Mouse (Mus musculus) embryonic facial prominence, embryonic 11.5 days (tissue): ENCODE data around the gene Etnk1. TPM values are rescaled to one million over a fixed set of nuclear protein-coding genes. Genes with fewer than 3 reads are reported as not detected.

Experiments used
- ATAC-seq: fragments of 200-750 bp; cut with Nextera tagmentation; replicated peaks from 2 replicates; pipeline ENCODE4 v1.8.0; 2017; ENCODE audit warnings: low read depth; ENCODE audit not compliant: insufficient number of reproducible peaks, low FRiP score, low TSS enrichment
- DNase-seq: peaks from one replicate; pipeline ENCODE4 v3.0.0-alpha.2; 2015; ENCODE audit warnings: low spot score
- H3K27ac ChIP-seq: fragments of 300-500 bp; sonication (generic); replicated peaks from 2 replicates; pipeline ENCODE4 v1.5.1; 2014; ENCODE audit warnings: mild to moderate bottlenecking, low read depth, low read length, control low read depth
- H3K27me3 ChIP-seq: fragments of 300-500 bp; sonication (generic); 2 replicates; pipeline ENCODE4 v1.6.1; 2014; ENCODE audit warnings: mild to moderate bottlenecking, low read length, moderate library complexity, mixed read lengths; ENCODE audit not compliant: control insufficient read depth, insufficient read depth
- H3K36me3 ChIP-seq: fragments of 300-500 bp; sonication (generic); replicated peaks from 2 replicates; pipeline ENCODE4 v1.6.1; 2014; ENCODE audit warnings: low read depth, mild to moderate bottlenecking, low read length, moderate library complexity, mixed read lengths; ENCODE audit not compliant: control insufficient read depth, insufficient read depth
- H3K4me1 ChIP-seq: fragments of 300-500 bp; sonication (generic); 2 replicates; pipeline ENCODE4 v1.6.1; 2014; ENCODE audit warnings: low read length, mixed read lengths; ENCODE audit not compliant: control insufficient read depth, insufficient read depth
- H3K4me2 ChIP-seq: fragments of 300-500 bp; sonication (generic); 2 replicates; pipeline ENCODE4 v1.6.1; 2014; ENCODE audit warnings: low read depth, mild to moderate bottlenecking, control low read depth, low read length, moderate library complexity
- H3K4me3 ChIP-seq: fragments of 300-500 bp; sonication (generic); 2 replicates; pipeline ENCODE4 v1.5.1; 2014; ENCODE audit warnings: low read depth, low read length, control low read depth
- H3K9ac ChIP-seq: fragments of 300-500 bp; sonication (generic); replicated peaks from 2 replicates; pipeline ENCODE4 v1.6.1; 2014; ENCODE audit warnings: mild to moderate bottlenecking, control low read depth, low read length
- H3K9me3 ChIP-seq: fragments of 300-500 bp; sonication (generic); replicated peaks from 2 replicates; pipeline ENCODE4 v1.6.1; 2016; ENCODE audit warnings: mild to moderate bottlenecking, low read length, inconsistent platforms, mixed read lengths; ENCODE audit not compliant: control insufficient read depth
- WGBS: fragments of 180-500 bp; shearing (Covaris S2); extraction: QIAGEN DNeasy Blood & Tissue Kit; methylation state at CpG from one replicate; pipeline ENCODE4 v1.1.7; 2014; 5-methylcytosine and 5-hydroxymethylcytosine counted together
- polyA plus RNA-seq: library from polyadenylated mRNA; unstranded; fragments of >200 nt; fragmentation: Nextera tagmentation; extraction: Ambion mirVana; gene quantifications from 2 replicates; pipeline ENCODE4 v1.2.1, GENCODE M21; 2014

Etnk1 gene
- polyA plus RNA-seq, 1 experiment from 2014 or later = 26.7 TPM

DNA sequence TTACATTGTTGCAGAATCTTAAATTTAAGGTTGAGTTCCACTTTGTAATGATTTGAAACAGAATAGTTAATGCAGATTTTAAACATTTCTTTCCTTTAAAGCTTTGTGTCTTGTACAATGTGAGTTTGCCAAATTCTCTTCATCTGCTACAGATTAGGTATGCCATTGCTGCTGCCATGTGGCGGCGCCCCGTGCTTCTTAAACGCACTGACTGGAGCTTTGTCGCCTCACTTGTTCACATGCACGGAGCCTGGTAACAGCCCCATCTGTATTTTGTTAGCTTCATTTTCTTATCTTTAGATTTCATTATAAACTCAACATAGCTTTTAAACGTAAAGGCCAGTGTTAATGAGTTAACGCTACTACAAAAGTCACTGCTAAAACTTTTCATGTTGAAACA, 25.7 kb downstream of the Etnk1 start:
- WGBS = 62% methylated on average over 8 of the region's 8 CpGs
- no peak for ATAC-seq
- H3K27ac ChIP-seq = no peak overlapping the region
- H3K4me2 ChIP-seq = no peak overlapping the region
- no peaks in the 10 kb centered on the region for H3K4me1 ChIP-seq
- no peaks in the 10 kb centered on the region for H3K27me3 ChIP-seq
- H3K36me3 ChIP-seq = peaks cover 2% of the 10 kb centered on the region; the same call in 1 of the 2 replicates
- H3K9ac ChIP-seq = no peak overlapping the region
- H3K4me3 ChIP-seq = no peak overlapping the region
- DNase-seq = peak; percentile 67
- H3K9me3 ChIP-seq = no peaks in the 10 kb centered on the region

DNA sequence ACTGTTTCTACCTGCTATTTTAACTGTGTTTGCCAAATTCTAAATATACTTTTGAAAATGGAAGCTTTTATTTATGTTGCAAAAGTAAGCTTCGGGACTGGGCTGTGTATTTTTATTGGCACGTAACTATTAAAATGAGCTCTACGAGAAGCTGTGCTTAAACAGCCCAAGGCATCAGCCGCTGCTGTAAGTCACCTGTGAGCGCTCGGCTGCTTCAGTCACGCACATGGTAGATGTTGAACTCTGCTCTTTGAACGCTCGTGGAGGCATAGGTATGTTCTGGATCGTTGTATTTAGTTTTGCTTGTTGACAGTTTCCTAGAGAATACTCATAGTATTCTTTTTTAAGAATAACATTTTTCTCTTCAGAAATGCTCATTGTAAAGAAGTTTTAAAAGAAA, 26.1 kb downstream of the Etnk1 start:
- H3K4me3 ChIP-seq = no peak overlapping the region
- no peaks in the 10 kb centered on the region for H3K4me1 ChIP-seq
- H3K36me3 ChIP-seq = peaks cover 2% of the 10 kb centered on the region; the same call in 1 of the 2 replicates
- no peak overlapping the region for H3K4me2 ChIP-seq
- H3K27ac ChIP-seq = no peak overlapping the region
- no peaks in the 10 kb centered on the region for H3K27me3 ChIP-seq
- no peak overlapping the region for H3K9ac ChIP-seq
- H3K9me3 ChIP-seq = no peaks in the 10 kb centered on the region
- no peak for ATAC-seq
- DNase-seq = peak; percentile 47
- WGBS = 64% methylated on average over 10 of the region's 10 CpGs

DNA sequence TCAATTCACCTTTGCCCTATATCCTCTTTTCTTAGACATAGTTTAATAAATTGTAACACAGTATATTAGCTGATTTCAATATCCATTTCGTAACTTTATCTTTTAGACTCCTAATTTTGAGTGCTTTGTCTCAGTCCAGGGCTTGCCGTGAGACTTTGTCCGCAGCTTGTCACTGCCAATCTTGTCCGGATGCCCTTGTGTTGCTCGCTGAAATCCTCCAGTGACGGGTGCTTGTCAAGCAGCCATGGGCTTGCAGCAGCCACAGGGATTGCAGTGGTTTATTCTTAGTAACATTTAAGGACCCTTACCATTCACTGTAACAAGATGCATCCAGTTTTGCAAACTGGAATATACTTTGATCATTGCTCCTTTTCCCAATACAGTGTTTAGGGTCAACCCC, 26.6 kb downstream of the Etnk1 start:
- 85% methylated on average over 6 of the region's 6 CpGs for WGBS
- DNase-seq (no peak), ATAC-seq (no peak)
- Histone ChIP-seq H3K27me3 (no peaks in the 10 kb centered on the region), H3K9ac (no peak overlapping the region), H3K27ac (no peak overlapping the region), H3K4me2 (no peak overlapping the region), H3K9me3 (no peaks in the 10 kb centered on the region), H3K4me3 (no peak overlapping the region), H3K36me3 (peaks cover 2% of the 10 kb centered on the region; the same call in 1 of the 2 replicates), H3K4me1 (no peaks in the 10 kb centered on the region)

DNA sequence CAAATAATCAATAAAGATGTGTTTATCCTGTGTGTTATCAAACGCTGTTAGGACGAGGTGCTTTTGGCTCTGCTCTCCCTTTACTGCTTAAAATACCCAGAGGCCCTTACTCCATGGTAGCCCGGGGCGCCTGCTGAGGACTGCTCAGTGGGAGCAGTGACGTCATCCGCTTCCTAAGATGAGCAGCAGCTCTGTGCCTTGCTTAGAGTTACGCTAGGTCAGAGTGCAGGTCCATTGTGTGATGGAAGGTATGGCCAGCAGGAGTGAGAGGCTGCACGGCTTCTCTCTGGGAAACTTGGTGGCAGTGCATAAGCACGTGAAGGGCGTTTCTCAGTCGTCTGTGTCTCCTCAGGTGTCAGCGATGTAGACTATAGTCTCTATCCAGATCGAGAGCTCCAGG, 30.0 kb downstream of the Etnk1 start:
- peaks cover 2% of the 10 kb centered on the region for H3K36me3 ChIP-seq

DNA sequence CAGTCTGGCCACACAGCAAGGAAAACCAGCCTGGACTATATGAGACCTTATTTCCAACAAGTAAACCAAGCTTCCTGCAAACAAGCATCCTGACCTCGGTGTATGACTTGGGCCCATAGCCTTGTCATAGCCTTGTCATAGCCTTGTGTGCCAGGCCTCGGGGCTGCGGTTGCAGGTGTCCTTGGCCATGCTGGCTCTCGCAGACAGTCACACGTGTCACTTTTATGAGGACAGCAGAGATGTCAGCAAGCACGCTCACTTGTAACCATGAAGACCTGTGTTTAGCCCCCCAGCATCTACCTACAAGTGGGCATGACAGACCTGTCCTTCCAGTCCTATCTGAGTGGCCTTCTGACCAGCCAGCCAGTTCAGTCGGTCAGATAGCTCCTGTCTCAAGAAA, 31.4 kb downstream of the Etnk1 start:
- H3K4me3 ChIP-seq = no peak overlapping the region
- H3K27me3 ChIP-seq = no peaks in the 10 kb centered on the region
- no peaks in the 10 kb centered on the region for H3K9me3 ChIP-seq
- DNase-seq (no peak), ATAC-seq (no peak)
- 94% methylated on average over 7 of the region's 7 CpGs for WGBS
- H3K4me1 ChIP-seq = no peaks in the 10 kb centered on the region
- H3K36me3 ChIP-seq = peaks cover 2% of the 10 kb centered on the region
- H3K4me2 ChIP-seq = no peak overlapping the region
- H3K27ac ChIP-seq = no peak overlapping the region
- no peak overlapping the region for H3K9ac ChIP-seq

More for the DNA sequence above, 30.0 kb downstream of the Etnk1 start:
- no peak overlapping the region for H3K4me2 ChIP-seq
- H3K9ac ChIP-seq = no peak overlapping the region
- no peak overlapping the region for H3K27ac ChIP-seq
- H3K4me3 ChIP-seq = no peak overlapping the region
- DNase-seq = no peak
- H3K27me3 ChIP-seq = no peaks in the 10 kb centered on the region
- WGBS = 87% methylated on average over 13 of the region's 13 CpGs
- no peaks in the 10 kb centered on the region for H3K9me3 ChIP-seq
- H3K4me1 ChIP-seq = no peaks in the 10 kb centered on the region
- ATAC-seq = no peak

- Histone ChIP-seq H3K4me3 (no peak overlapping the region), H3K27me3 (no peaks in the 10 kb centered on the region), H3K4me2 (no peak overlapping the region), H3K27ac (no peak overlapping the region), H3K9ac (no peak overlapping the region), H3K9me3 (no peaks in the 10 kb centered on the region), H3K4me1 (no peaks in the 10 kb centered on the region), H3K36me3 (no peaks in the 10 kb centered on the region; the same call in none of the 2 replicates)
- 88% methylated on average over 15 of the region's 15 CpGs for WGBS
- no peak for DNase-seq
- ATAC-seq = no peak
Observed at GRCm38 (mm10) chr6:143203097-143203496, 36.1 kb downstream of the Etnk1 start.

GRCm38 (mm10) chr6:143208880-143209279, 41.9 kb downstream of the Etnk1 start:
- Histone ChIP-seq H3K27ac (no peak overlapping the region), H3K9ac (no peak overlapping the region), H3K4me2 (no peak overlapping the region), H3K4me3 (no peak overlapping the region), H3K27me3 (no peaks in the 10 kb centered on the region), H3K9me3 (no peaks in the 10 kb centered on the region), H3K4me1 (no peaks in the 10 kb centered on the region), H3K36me3 (no peaks in the 10 kb centered on the region; the same call in 1 of the 2 replicates)
- ATAC-seq (no peak), DNase-seq (no peak)
- 98% methylated on average over 3 of the region's 3 CpGs for WGBS

DNA sequence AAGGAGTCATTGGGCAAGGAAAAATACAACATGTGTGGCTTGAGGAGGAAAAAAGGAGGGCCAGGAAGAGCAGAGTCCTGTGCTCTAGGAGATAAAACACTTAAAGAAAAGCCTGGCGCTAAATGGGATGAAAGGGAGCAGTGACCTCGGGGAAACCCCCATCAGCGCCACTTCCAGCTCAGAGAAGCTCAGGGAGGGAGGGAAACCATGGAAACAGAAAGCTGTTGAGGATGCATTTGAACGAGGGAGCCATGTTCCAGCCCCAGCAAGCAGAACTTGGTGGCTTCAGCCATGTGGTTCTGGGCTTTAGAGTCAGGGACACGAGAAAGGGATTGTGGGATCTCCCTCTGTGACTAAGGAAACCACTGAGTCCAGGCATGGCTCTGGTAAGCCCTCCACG, 45.7 kb downstream of the Etnk1 start:
- Histone ChIP-seq H3K27me3 (no peaks in the 10 kb centered on the region), H3K9ac (no peak overlapping the region), H3K9me3 (no peaks in the 10 kb centered on the region), H3K36me3 (no peaks in the 10 kb centered on the region; the same call in 1 of the 2 replicates), H3K4me1 (no peaks in the 10 kb centered on the region), H3K27ac (no peak overlapping the region), H3K4me3 (no peak overlapping the region), H3K4me2 (no peak overlapping the region)
- DNase-seq = no peak
- no peak for ATAC-seq
- 85% methylated on average over 6 of the region's 6 CpGs for WGBS
